Mouse (Mus musculus): ENCODE data around the gene Mbip.

DNA sequence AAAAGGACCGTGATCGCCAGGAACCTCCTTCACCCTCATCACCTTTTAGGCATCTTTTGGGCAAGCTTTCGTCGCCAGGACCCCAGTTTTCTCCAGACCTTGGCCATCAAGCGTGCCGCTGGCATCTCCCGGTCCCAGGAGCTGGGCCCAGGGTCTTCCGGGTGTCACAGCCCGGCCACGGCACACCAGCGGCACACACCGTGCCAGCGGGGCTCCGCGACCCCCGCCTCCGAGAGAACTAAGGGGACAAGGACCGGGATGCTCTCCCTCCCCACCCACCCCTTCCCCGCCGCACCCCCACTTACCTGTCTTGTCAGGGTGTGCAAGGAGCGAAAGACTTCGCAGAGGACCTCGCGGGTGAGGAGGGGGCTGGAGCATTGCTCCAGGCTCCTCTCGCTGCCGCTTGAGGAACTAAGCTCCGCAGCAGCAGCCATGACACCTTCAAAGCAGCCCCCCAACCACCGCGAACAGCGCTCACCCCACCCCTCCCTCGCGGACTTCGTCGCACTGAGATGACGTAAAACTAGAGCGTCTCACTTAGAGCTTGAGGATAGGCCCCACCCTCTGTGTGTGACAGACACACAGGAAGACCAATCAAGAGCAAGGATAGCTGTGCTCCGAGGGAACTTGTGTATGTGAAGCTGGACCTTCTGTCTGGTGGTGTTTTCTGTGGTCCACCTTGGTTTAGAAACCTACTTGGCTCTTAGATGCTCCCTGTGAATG is at the start of gene Mbip:
- TF ChIP-seq CHD2 (IDR thresholded peaks at IDR 0.05; ENCODE audit: low read depth, low read length) (peak; percentile 78; the same call in 1 of the 2 replicates), ZC3H11A (IDR thresholded peaks at IDR 0.05; ENCODE audit: borderline replicate concordance, low read depth, low read length) (0 out of 2 replicates have a peak, but pooled peaks have one; percentile 17), MAFK (IDR thresholded peaks at IDR 0.05; ENCODE audit: insufficient read depth, low read depth, low read length) (no peak)
